Mouse (Mus musculus): ENCODE data around the gene Pole. TPM values are rescaled to one million over a fixed set of nuclear protein-coding genes. Genes with fewer than 3 reads are reported as not detected.

The Pole gene
- 3.5 TPM for polyA plus RNA-seq (2014; fragmentation: Illumina TruSeq; extraction: RNeasy Lipid Tissue Mini Kit (QIAGEN cat#74804); ENCODE audit: low replicate concordance)

DNA sequence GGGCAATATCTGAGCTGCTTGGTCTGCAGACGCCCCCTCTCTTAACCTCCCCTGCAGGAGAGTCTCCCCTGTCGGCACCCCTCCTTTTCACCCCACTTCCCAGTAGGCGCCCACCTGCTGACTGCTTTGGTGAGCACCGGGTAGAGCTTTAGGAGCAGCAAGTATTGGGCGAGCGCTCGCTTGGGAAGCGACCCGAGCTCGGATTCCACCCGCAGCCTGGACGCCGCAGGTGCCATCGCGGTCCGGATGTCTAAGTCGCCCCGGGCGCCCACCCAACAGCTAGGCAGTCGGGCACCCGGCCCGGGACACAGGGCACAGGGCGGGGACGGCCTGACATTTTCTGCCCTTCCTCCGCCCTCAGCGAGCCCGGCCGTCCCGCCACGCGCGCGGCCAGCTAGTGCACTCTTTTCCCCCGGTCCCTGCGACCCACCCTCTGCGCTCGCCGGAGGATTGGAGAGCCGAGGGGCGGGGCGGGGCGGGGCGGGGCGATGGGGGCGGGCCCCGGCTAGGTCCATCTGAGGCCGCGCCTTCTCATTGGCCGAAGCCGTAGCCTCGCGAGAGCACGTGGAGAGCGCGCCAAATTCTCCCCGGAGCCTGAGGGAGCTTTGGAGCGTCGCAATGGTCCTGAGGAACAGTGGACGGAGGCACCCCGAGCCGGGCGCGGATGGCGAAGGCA lies at the start of gene Pole, which contains the start of gene Pxmp2:
Gene Pole, plus strand, starts transcription at position 537 of the 676 bp plus-strand sequence.
Gene Pxmp2, minus strand, starts transcription at position 417 of the 676 bp plus-strand sequence.

DNA sequence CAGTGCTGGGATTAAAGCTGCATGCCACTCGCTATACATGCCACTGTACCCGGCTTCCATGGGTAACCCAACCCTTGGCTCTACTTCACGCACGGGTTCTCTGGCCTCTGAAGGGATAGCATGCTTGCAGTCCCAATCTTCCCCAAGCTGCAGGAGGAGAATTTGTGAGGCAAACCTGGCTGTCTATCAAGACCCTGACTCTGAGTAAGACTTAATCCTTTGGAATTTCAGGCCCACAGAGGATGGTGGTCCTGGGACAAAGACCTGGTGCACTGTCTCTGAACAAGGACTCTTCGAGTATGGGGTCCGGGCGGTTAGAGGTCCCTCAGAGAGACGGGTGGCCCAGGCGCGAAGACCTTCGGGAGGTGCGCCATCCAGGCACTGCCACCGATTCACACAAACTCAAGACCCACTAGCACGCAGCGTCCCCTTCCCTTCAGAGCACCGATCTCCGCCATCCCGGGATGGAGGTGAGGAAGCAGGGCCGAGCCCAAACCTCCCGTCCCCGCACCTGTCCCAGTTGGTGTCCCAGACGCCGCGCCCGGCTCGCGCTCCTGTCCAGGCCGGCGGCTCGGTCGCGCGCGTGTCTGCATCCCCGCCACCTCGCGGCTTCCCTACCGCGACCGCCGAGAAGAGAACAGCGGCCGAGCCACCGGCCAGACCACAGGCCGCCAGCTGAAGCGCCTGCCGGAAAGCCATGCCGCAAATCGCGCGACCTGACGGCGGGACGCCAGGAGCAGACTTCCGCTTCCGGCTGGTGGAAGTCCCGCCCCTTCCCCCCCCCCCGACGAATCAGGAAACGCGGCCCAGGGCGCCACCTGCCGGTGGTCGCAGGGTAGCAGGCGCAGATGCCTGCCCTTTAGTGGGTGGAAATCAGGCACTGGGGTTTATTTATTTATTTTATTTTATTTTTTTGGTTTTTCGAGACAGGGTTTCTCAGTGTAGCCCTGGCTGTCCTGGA lies 16.7 kb upstream of the Pole start, which contains the start of gene Pgam5:
Gene Pgam5, minus strand, starts transcription at position 773 of the 961 bp plus-strand sequence.

DNA sequence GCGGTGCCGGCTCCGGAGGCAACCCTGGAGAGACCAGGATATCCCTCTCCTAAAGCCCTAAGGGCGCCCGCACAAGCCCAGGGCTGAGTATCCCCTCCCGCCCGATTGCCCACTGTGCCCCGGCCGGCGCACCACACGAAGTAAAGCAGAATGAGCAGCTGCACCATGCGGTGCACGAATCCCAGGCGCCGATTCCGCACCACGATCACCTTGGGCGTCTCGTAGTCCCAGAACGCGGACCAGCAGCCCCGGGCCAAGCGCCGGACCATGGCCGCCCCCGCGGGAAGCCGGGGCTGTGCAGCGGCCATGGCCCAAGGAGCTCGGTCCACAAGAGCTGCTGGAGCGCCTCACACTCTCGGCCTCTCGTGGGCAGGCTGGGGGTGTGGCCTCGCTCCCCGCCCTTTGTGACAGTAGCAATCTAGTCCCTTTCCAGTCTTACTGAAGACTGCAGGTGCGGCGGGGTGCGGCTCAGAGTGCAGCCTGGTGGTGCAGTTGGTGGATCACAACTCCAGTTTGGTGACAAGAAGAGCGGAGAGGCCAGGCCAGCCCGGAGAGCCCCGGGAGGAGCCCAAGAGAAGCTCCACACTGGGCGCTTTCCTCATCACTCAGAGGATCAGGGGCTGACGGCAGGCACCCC lies 56.7 kb downstream of the Pole start, which contains the start of gene P2rx2:
Gene P2rx2, minus strand, starts transcription at position 565 of the 637 bp plus-strand sequence.

DNA sequence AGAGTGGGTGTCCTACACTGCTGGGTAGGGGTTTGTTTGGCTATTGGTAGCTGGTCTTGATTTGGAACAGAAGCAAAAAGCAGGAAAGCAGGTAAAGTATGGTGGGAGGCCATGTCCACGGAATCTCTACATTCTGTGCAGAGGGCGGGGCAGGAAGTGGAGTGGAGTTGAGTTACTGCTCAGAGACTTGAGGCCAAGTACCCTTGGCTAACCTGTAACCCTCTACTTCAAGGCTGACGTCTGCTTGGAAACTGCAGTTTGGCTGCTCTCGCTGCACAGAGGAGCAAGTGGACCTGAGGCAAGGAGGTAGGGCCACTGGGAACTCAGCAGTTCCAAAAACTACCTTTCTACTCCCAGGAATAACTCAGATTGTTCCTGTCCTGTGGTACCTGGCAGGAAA lies 58.4 kb downstream of the Pole start, which contains the start of gene Lrcol1:
Gene Lrcol1, plus strand, starts transcription at position 207 of the 400 bp plus-strand sequence.

Other genes starting within 250 kb of the Pole start
- gene Gm17655, start 213.8 kb upstream of the Pole start, polyA plus RNA-seq (2014; fragmentation: Illumina TruSeq; extraction: RNeasy Lipid Tissue Mini Kit (QIAGEN cat#74804); ENCODE audit: low replicate concordance) = 18.7 TPM
- gene Gm35315, start 191.9 kb upstream of the Pole start, polyA plus RNA-seq (2014; fragmentation: Illumina TruSeq; extraction: RNeasy Lipid Tissue Mini Kit (QIAGEN cat#74804); ENCODE audit: low replicate concordance) = 4.2 TPM
- gene Plcxd1, start 186.3 kb upstream of the Pole start, polyA plus RNA-seq (2014; fragmentation: Illumina TruSeq; extraction: RNeasy Lipid Tissue Mini Kit (QIAGEN cat#74804); ENCODE audit: low replicate concordance) = not detected
- gene Gtpbp6, start 178.1 kb upstream of the Pole start, polyA plus RNA-seq (2014; fragmentation: Illumina TruSeq; extraction: RNeasy Lipid Tissue Mini Kit (QIAGEN cat#74804); ENCODE audit: low replicate concordance) = not detected
- gene Zfp605, start 176.2 kb upstream of the Pole start, polyA plus RNA-seq (2014; fragmentation: Illumina TruSeq; extraction: RNeasy Lipid Tissue Mini Kit (QIAGEN cat#74804); ENCODE audit: low replicate concordance) = 8.0 TPM
- gene Chfr, start 150.5 kb upstream of the Pole start, polyA plus RNA-seq (2014; fragmentation: Illumina TruSeq; extraction: RNeasy Lipid Tissue Mini Kit (QIAGEN cat#74804); ENCODE audit: low replicate concordance) = 39.2 TPM
- gene Golga3, start 109.6 kb upstream of the Pole start, polyA plus RNA-seq (2014; fragmentation: Illumina TruSeq; extraction: RNeasy Lipid Tissue Mini Kit (QIAGEN cat#74804); ENCODE audit: low replicate concordance) = 12.2 TPM
- gene Ankle2, start 55.3 kb upstream of the Pole start, polyA plus RNA-seq (2014; fragmentation: Illumina TruSeq; extraction: RNeasy Lipid Tissue Mini Kit (QIAGEN cat#74804); ENCODE audit: low replicate concordance) = 23.3 TPM
- 20.2 TPM for gene Pgam5, start 16.4 kb upstream of the Pole start, polyA plus RNA-seq (2014; fragmentation: Illumina TruSeq; extraction: RNeasy Lipid Tissue Mini Kit (QIAGEN cat#74804); ENCODE audit: low replicate concordance)
- gene Pxmp2, start 120 bp upstream of the Pole start, polyA plus RNA-seq (2014; fragmentation: Illumina TruSeq; extraction: RNeasy Lipid Tissue Mini Kit (QIAGEN cat#74804); ENCODE audit: low replicate concordance) = 8.3 TPM
- gene P2rx2, start 56.9 kb downstream of the Pole start, polyA plus RNA-seq (2014; fragmentation: Illumina TruSeq; extraction: RNeasy Lipid Tissue Mini Kit (QIAGEN cat#74804); ENCODE audit: low replicate concordance) = 0.56 TPM
- gene Lrcol1, start 58.4 kb downstream of the Pole start, polyA plus RNA-seq (2014; fragmentation: Illumina TruSeq; extraction: RNeasy Lipid Tissue Mini Kit (QIAGEN cat#74804); ENCODE audit: low replicate concordance) = not detected
- 2.9 TPM for gene Fbrsl1, start 162.2 kb downstream of the Pole start, polyA plus RNA-seq (2014; fragmentation: Illumina TruSeq; extraction: RNeasy Lipid Tissue Mini Kit (QIAGEN cat#74804); ENCODE audit: low replicate concordance)

Data from small intestine, adult 10 weeks (tissue).